Mouse (Mus musculus): ENCODE results near the gene Lrch1.
A peak's percentile ranks its signal among the peaks of the same experiment; 100 is the strongest.

The Lrch1 gene

GRCm38 (mm10) chr14:74948014-74948396 is 329 bp upstream of the Lrch1 start:
- ATAC-seq (ENCODE audit: insufficient number of reproducible peaks, low FRiP score, low TSS enrichment): no peak

- peak; percentile 67 for ATAC-seq (ENCODE audit: insufficient number of reproducible peaks, low FRiP score, low TSS enrichment)
Measured at GRCm38 (mm10) chr14:74946751-74947375, 813 bp downstream of the Lrch1 start.

GRCm38 (mm10) chr14:74946321-74946750 is 1.3 kb downstream of the Lrch1 start:
- ATAC-seq (ENCODE audit: insufficient number of reproducible peaks, low FRiP score, low TSS enrichment): peak; percentile 17

GRCm38 (mm10) chr14:74945266-74946215 is 2.1 kb downstream of the Lrch1 start:
- no peak for ATAC-seq (ENCODE audit: insufficient number of reproducible peaks, low FRiP score, low TSS enrichment)

DNA sequence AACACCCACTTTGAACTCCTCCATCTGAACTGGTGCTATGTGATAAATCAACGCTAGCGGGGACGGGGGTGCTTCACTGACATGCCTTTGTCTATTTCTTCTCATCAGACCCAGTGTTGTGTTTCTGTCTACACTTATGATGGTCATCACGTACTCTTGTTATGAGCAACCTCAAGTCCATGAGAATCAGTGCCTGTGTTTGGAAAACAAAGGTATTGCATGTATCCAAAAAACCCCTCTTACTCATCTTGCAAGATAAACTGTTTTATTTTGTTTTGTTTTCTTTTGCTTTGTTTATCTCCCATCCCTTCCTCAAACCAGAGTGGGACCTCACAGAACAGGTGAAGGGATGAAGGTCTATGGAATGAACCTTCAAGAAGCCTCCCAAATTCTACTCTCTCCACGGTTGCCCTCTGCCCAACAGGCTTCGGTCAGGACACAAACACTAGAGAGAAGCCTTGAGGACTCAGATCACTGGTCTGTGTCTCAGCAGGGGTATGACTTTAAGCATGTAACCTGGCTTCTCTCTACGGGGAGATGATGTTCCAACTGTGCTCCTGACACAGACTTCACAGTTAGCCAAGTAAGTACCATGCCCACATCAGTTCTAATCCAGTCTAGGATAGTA is 3.4 kb downstream of the Lrch1 start:
- ATAC-seq (ENCODE audit: insufficient number of reproducible peaks, low FRiP score, low TSS enrichment): no peak

- ATAC-seq (ENCODE audit: insufficient number of reproducible peaks, low FRiP score, low TSS enrichment): no peak
Measured at GRCm38 (mm10) chr14:74943581-74944117, 4.0 kb downstream of the Lrch1 start.

DNA sequence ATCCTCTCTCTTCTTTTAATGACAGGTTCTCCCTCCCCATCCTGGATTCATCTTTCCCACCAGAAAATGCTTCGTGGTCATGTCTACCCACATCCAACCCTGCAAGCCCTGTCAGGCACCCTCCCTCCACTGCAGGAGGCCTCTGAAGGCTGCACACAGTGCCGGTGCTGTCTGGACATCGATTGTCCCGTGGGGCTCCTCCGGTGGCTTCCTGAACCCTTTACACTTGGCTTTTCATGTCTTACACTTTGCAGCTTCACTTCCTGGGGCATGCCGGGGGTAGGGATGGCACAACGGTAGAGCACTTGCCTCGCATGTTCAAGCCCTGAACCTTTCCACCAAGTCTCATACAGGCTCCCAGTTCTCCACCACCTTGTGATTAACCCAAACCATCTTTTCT is 4.7 kb downstream of the Lrch1 start:
- no peak for ATAC-seq (ENCODE audit: insufficient number of reproducible peaks, low FRiP score, low TSS enrichment)

- no peak for ATAC-seq (ENCODE audit: insufficient number of reproducible peaks, low FRiP score, low TSS enrichment)
Measured at GRCm38 (mm10) chr14:74941591-74941990, 6.1 kb downstream of the Lrch1 start.

GRCm38 (mm10) chr14:74940741-74941140 is 6.9 kb downstream of the Lrch1 start:
- no peak for ATAC-seq (ENCODE audit: insufficient number of reproducible peaks, low FRiP score, low TSS enrichment)

DNA sequence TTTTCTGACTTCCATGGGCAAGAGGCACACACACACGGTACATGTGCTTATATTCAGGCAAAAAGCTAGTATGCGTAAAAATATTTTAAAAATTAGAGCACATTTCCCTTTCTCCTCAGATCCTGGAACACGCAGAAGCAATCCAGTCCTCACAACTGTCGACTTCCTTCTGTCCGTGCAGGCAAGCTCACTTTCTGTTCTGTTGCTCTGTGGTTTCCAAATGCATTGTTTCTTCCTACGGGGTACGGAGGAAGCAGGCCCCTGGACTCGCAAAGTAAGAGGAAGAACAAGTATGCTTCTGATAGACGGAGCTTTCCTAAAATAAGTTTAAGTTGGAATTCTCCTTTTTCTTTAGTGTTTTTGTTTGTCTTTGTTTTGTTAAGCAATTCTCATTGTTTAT is 8.3 kb downstream of the Lrch1 start:
- ATAC-seq (ENCODE audit: insufficient number of reproducible peaks, low FRiP score, low TSS enrichment): no peak

- no peak for ATAC-seq (ENCODE audit: insufficient number of reproducible peaks, low FRiP score, low TSS enrichment)
Measured at GRCm38 (mm10) chr14:74938896-74939295, 8.8 kb downstream of the Lrch1 start.

GRCm38 (mm10) chr14:74936557-74937261 is 11.0 kb downstream of the Lrch1 start:
- no peak for ATAC-seq (ENCODE audit: insufficient number of reproducible peaks, low FRiP score, low TSS enrichment)

DNA sequence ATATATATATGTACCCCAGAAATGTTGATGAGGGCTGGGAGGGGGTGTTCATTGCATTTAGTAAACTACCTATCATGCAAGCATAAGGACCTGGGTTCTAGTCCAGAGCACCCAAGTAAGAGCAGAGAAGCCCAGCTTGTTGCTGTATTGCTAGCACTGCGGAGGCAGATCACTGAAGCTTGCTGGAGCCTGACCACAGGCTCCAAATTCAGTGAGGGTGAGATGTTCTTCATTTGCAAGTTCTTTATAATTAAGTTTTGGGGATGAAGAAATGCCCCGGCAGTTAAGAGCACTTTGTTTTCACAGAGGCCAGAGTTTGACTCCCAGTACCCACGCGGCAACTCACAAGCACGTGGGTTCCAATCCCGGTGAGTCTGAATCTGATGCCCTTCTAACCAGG is 12.6 kb downstream of the Lrch1 start:
- ATAC-seq (ENCODE audit: insufficient number of reproducible peaks, low FRiP score, low TSS enrichment): no peak

GRCm38 (mm10) chr14:74933960-74934710 is 13.5 kb downstream of the Lrch1 start:
- no peak for ATAC-seq (ENCODE audit: insufficient number of reproducible peaks, low FRiP score, low TSS enrichment)

GRCm38 (mm10) chr14:74929739-74930138 is 17.9 kb downstream of the Lrch1 start:
- no peak for ATAC-seq (ENCODE audit: insufficient number of reproducible peaks, low FRiP score, low TSS enrichment)

DNA sequence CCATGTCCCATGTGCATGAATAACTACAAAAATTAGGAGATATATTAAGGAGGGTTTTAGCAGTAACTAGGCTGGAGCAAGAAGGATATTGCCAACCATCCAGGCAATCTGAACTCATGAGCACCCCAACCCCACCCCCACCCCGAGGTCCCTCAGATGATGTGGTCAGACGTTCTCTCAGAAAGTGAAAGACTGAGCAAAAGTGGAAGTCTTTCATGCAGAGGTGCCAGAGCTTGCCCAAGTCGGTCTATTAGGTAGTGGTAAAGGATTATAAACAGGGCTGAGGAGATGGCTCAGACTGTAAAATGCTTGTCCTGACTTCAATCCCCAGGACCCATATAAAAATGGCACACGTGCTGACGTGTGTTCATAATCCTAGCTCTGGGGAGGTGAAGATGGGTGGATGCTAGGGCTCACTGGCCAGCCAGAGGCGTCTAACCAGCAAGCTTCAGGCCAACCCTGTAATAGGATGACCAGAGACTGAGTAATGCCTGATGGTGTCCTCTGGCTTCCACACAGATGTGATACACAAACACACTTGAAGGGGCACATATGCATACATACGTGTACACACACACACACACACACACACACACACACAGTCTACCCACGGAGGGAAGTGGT is 18.8 kb downstream of the Lrch1 start:
- no peak for ATAC-seq (ENCODE audit: insufficient number of reproducible peaks, low FRiP score, low TSS enrichment)

GRCm38 (mm10) chr14:74926899-74927571 is 20.6 kb downstream of the Lrch1 start:
- no peak for ATAC-seq (ENCODE audit: insufficient number of reproducible peaks, low FRiP score, low TSS enrichment)

DNA sequence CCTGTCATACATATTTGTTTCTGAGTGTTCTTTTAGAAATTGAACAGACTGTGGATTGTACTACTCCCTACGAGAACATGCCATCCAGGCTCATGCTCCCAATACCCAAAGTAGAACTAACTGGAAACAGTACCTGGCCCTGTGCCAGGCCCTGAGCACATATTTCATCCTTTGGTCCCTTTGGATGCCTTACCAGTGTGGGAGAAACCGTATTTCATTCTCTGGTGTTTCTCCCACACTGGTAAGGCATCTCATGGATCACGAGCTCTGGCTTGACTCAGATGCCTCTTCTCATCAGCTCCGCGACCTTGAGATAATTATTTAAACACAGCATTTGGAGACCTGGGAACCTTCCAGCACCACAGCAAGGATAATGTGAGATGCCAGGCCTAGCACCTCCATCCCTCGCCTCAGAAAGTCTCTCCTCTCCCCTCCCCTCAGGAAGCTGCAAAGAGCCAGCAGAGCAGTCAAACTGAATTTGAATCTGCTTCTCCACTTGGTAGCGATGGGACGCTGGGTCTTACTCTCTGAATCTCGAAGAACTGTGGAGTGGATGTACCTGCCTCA is 21.6 kb downstream of the Lrch1 start:
- peak; percentile 29; the same call in 1 of the 2 replicates for ATAC-seq (ENCODE audit: insufficient number of reproducible peaks, low FRiP score, low TSS enrichment)
